In genomic region chr13:54418781-54419327, GRCm38 (mm10) we compare ENCODE assay signal across 13 mouse cellular contexts. TPM values are rescaled to one million over a fixed set of nuclear protein-coding genes. Genes with fewer than 3 reads are reported as not detected.
A peak's percentile ranks its signal among the peaks of the same experiment; 100 is the strongest.
DNase-seq lines count a peak whose midpoint lies in the region; ATAC-seq and TF ChIP-seq lines count a peak whose summit lies in the region.
"Had no signal": no experiment of that assay in that cellular context is flagged by ENCODE, and none has a peak within 500 bp of the region (broad histone marks: within the 10 kb centered on the region; RNA-seq: fewer than 3 reads in every experiment).

No protein-coding gene starts in this region.

- no peak overlapping the region for H3K4me3 ChIP-seq in forebrain, embryonic 11.5 days (ENCODE audit: low read depth, low read length)
- no peak overlapping the region for H3K4me3 ChIP-seq in forebrain, embryonic 10.5 days
- no peak overlapping the region for H3K4me3 ChIP-seq in hindbrain, embryonic 16.5 days (ENCODE audit: low read length)
- no peak overlapping the region for H3K4me3 ChIP-seq in intestine, postnatal 0 days (ENCODE audit: low read depth, low read length)
- no peak overlapping the region for H3K4me3 ChIP-seq in lung, adult 2 months (replicated peaks; ENCODE audit: extremely low read depth, low read depth, low read length)
- H3K4me3 ChIP-seq: heart, adult 2 months; neural tube, embryonic 12.5 days had no signal

- H3K4me2 ChIP-seq in forebrain, embryonic 11.5 days (ENCODE audit: low read depth, low read length, severe bottlenecking), result no peak overlapping the region
- H3K4me2 ChIP-seq in hindbrain, embryonic 16.5 days (ENCODE audit: low read length), result no peak overlapping the region
- no peak overlapping the region for H3K4me2 ChIP-seq in intestine, postnatal 0 days (replicated peaks; ENCODE audit: low read depth)
- H3K4me2 ChIP-seq: neural tube, embryonic 12.5 days had no signal

- TF ChIP-seq CTCF in intestine, postnatal 0 days (IDR thresholded peaks at IDR 0.05; ENCODE audit: low read depth), result no peak
- no peak for TF ChIP-seq CTCF in lung, adult 2 months (IDR thresholded peaks at IDR 0.05; ENCODE audit: insufficient read depth, low read length)

- H3K27me3 ChIP-seq in forebrain, embryonic 11.5 days (ENCODE audit: control insufficient read depth, insufficient read depth, low read length), result no peaks in the 10 kb centered on the region
- no peaks in the 10 kb centered on the region for H3K27me3 ChIP-seq in forebrain, embryonic 10.5 days (ENCODE audit: poor library complexity, severe bottlenecking)
- H3K27me3 ChIP-seq in hindbrain, embryonic 16.5 days (replicated peaks; ENCODE audit: control insufficient read depth, insufficient read depth, low read length), result no peaks in the 10 kb centered on the region; the same call in 1 of the 2 replicates
- no peaks in the 10 kb centered on the region for H3K27me3 ChIP-seq in intestine, postnatal 0 days (replicated peaks; ENCODE audit: control insufficient read depth, insufficient read depth, low read length)
- H3K27me3 ChIP-seq: neural tube, embryonic 12.5 days had no signal

- H3K9ac ChIP-seq in forebrain, embryonic 11.5 days (ENCODE audit: low read length), result no peak overlapping the region
- H3K9ac ChIP-seq in hindbrain, embryonic 16.5 days (ENCODE audit: low read depth, low read length), result no peak overlapping the region; the same call in 1 of the 2 replicates
- no peak overlapping the region for H3K9ac ChIP-seq in intestine, postnatal 0 days (ENCODE audit: low read depth, low read length)
- H3K9ac ChIP-seq: neural tube, embryonic 12.5 days had no signal

- 0 out of 2 replicates have a peak, but pooled peaks cover 2% of the 10 kb centered on the region for H3K4me1 ChIP-seq in forebrain, embryonic 11.5 days (replicated peaks; ENCODE audit: control insufficient read depth, insufficient read depth, low read length)
- peaks cover 9% of the 10 kb centered on the region; the same call in 1 of the 2 replicates for H3K4me1 ChIP-seq in forebrain, embryonic 10.5 days
- peaks cover 9% of the 10 kb centered on the region for H3K4me1 ChIP-seq in hindbrain, embryonic 16.5 days (ENCODE audit: control insufficient read depth, insufficient read depth, low read depth, low read length)
- H3K4me1 ChIP-seq in intestine, postnatal 0 days (replicated peaks; ENCODE audit: control insufficient read depth, insufficient read depth, low read length), result no peaks in the 10 kb centered on the region
- no peaks in the 10 kb centered on the region for H3K4me1 ChIP-seq in lung, adult 2 months (ENCODE audit: control insufficient read depth, insufficient read depth, low read length)

- 0 out of 2 replicates have a peak, but pooled peaks have one; percentile 10 for ATAC-seq in forebrain, embryonic 11.5 days (replicated peaks; ENCODE audit: low FRiP score)
- ATAC-seq in hindbrain, embryonic 16.5 days, result peak; percentile 87
- no peak for ATAC-seq in intestine, postnatal 0 days
- ATAC-seq: inflammation-experienced regulatory T-cells, adult 6 months had no signal

- no peak overlapping the region for H3K27ac ChIP-seq in forebrain, embryonic 11.5 days (ENCODE audit: low read depth, low read length)
- H3K27ac ChIP-seq in forebrain, embryonic 10.5 days, result no peak overlapping the region
- H3K27ac ChIP-seq in hindbrain, embryonic 16.5 days (ENCODE audit: low read depth, low read length), result peak overlapping the region; percentile 70
- no peak overlapping the region for H3K27ac ChIP-seq in intestine, postnatal 0 days (ENCODE audit: low read depth, low read length)
- H3K27ac ChIP-seq: heart, adult 2 months; neural tube, embryonic 12.5 days had no signal

- H3K9me3 ChIP-seq in forebrain, embryonic 11.5 days (ENCODE audit: control insufficient read depth, low read length), result no peaks in the 10 kb centered on the region
- H3K9me3 ChIP-seq in forebrain, embryonic 10.5 days, result peaks cover 6% of the 10 kb centered on the region
- H3K9me3 ChIP-seq in hindbrain, embryonic 16.5 days (ENCODE audit: control insufficient read depth, low read length), result 0 out of 2 replicates have a peak, but pooled peaks cover 2% of the 10 kb centered on the region
- no peaks in the 10 kb centered on the region for H3K9me3 ChIP-seq in intestine, postnatal 0 days (ENCODE audit: control insufficient read depth)
- H3K9me3 ChIP-seq: neural tube, embryonic 12.5 days had no signal

- 73% methylated on average over 10 of the region's 10 CpGs for WGBS in forebrain, embryonic 11.5 days
- WGBS in forebrain, embryonic 10.5 days, result 83% methylated on average over 10 of the region's 10 CpGs
- WGBS in hindbrain, embryonic 16.5 days, result 33% methylated on average over 10 of the region's 10 CpGs
- 66% methylated on average over 10 of the region's 10 CpGs for WGBS in intestine, postnatal 0 days
- WGBS in lung, adult 2 months, result 74% methylated on average over 10 of the region's 10 CpGs

- H3K36me3 ChIP-seq in forebrain, embryonic 11.5 days (ENCODE audit: control insufficient read depth, insufficient read depth, low read length), result no peaks in the 10 kb centered on the region
- no peaks in the 10 kb centered on the region for H3K36me3 ChIP-seq in forebrain, embryonic 10.5 days (replicated peaks)
- no peaks in the 10 kb centered on the region for H3K36me3 ChIP-seq in hindbrain, embryonic 16.5 days (ENCODE audit: control insufficient read depth, insufficient read depth, low read length)
- no peaks in the 10 kb centered on the region for H3K36me3 ChIP-seq in intestine, postnatal 0 days (ENCODE audit: control insufficient read depth, insufficient read depth)
- H3K36me3 ChIP-seq: neural tube, embryonic 12.5 days had no signal

- TF ChIP-seq POLR2A in lung, adult 2 months (IDR thresholded peaks at IDR 0.05; ENCODE audit: borderline replicate concordance, extremely low read depth, low read depth, low read length), result no peak

- no peak for DNase-seq in forebrain, embryonic 11.5 days (ENCODE audit: low spot score)
- DNase-seq in forebrain, embryonic 10.5 days (ENCODE audit: extremely low spot score, low spot score), result no peak
- DNase-seq in brain, adult 2 months (ENCODE audit: low read depth, low spot score), result peak; percentile 24
- peak; percentile 54 to 60 for DNase-seq in layer of hippocampus, postnatal 14 days (ENCODE audit: low spot score in 2 of 2)
- DNase-seq in lung, adult 2 months, result no peak
- no peak for DNase-seq in spleen, postnatal 10 days (ENCODE audit: low spot score in 2 of 2)
- DNase-seq: cerebellum, postnatal 36 days; heart, adult 2 months; lung, postnatal 36 days had no signal

RNA-seq across cellular contexts. Expression of gene Cplx2, which starts 47.7 kb away (rescaled TPM):
- 11.8 and 13.3 TPM in 2 replicates for polyA plus RNA-seq in forebrain, embryonic 11.5 days (2014; fragmentation: Nextera tagmentation; extraction: Ambion mirVana)
- polyA plus RNA-seq in forebrain, embryonic 10.5 days (2016; fragmentation: Nextera tagmentation; extraction: Ambion mirVana), result 5.5 TPM in 2 replicates
- polyA plus RNA-seq in hindbrain, embryonic 16.5 days (2015; fragmentation: Nextera tagmentation; extraction: Ambion mirVana), result 36.6 and 41.9 TPM in 2 replicates
- total RNA-seq in layer of hippocampus, postnatal 14 days (2021), result 100 to 1,000 TPM; 818 to 860 TPM
- 2.2 and 2.6 TPM in 2 replicates for polyA plus RNA-seq in intestine, postnatal 0 days (2015; fragmentation: Nextera tagmentation; extraction: Ambion mirVana)
- 6.1 and 7.0 TPM in 2 replicates for polyA plus RNA-seq in lung, adult 2 months (2012; rRNA removed)
- polyA plus RNA-seq: inflammation-experienced regulatory T-cells, adult 6 months had no signal

RNA-seq across cellular contexts. Expression of gene Thoc3, which starts 49.8 kb away (rescaled TPM):
- polyA plus RNA-seq in forebrain, embryonic 11.5 days (2014; fragmentation: Nextera tagmentation; extraction: Ambion mirVana), result 146 and 152 TPM in 2 replicates
- polyA plus RNA-seq in forebrain, embryonic 10.5 days (2016; fragmentation: Nextera tagmentation; extraction: Ambion mirVana), result 189 and 193 TPM in 2 replicates
- 93.8 and 94.8 TPM in 2 replicates for polyA plus RNA-seq in hindbrain, embryonic 16.5 days (2015; fragmentation: Nextera tagmentation; extraction: Ambion mirVana)
- total RNA-seq in layer of hippocampus, postnatal 14 days (2021), result 10 to 100 TPM; 37.1 to 44.4 TPM
- polyA plus RNA-seq in intestine, postnatal 0 days (2015; fragmentation: Nextera tagmentation; extraction: Ambion mirVana), result 37.8 and 38.5 TPM in 2 replicates
- polyA plus RNA-seq in lung, adult 2 months (2012; rRNA removed), result 27.8 and 35.6 TPM in 2 replicates

Comparison
In these comparisons a context has a peak if more than half of its experiments do, and no peak if none do; other contexts are left out.
1. DNase-seq: peak in brain, adult 2 months (single experiment) and layer of hippocampus, postnatal 14 days (2 of 2); none in forebrain, embryonic 11.5 days (single experiment), forebrain, embryonic 10.5 days (single experiment), lung, adult 2 months (single experiment) and spleen, postnatal 10 days (0 of 2).